Mouse (Mus musculus) heart, embryonic 14.5 days (tissue): ENCODE results near the gene Srsf7. TPM values are rescaled to one million over a fixed set of nuclear protein-coding genes. Genes with fewer than 3 reads are reported as not detected.
"Not testable (repeated sequence)": the region's sequence is repeated elsewhere in the genome, so short reads cannot be mapped to it uniquely, and the experiment has no call there.

Experiments
- ATAC-seq: fragments of 200-750 bp; cut with Nextera tagmentation; 2 replicates; pipeline ENCODE4 v1.8.0; 2017; ENCODE audit warnings: low read depth, moderate TSS enrichment; ENCODE audit not compliant: insufficient number of reproducible peaks, insufficient read depth, low FRiP score
- H3K27ac ChIP-seq, 2 experiments: fragments of 200-500 bp in 1 of 2; fragments of 300-500 bp in 1 of 2; sonication (generic) in 1 of 2; replicated peaks in 1 of 2; 2 replicates each; pipeline ENCODE4 v1.5.1; 2012 to 2014; ENCODE audit warnings: low read depth in 2 of 2, low read length in 2 of 2, control low read depth in 1 of 2, mild to moderate bottlenecking in 1 of 2, mixed read lengths in 1 of 2; ENCODE audit not compliant: control insufficient read depth in 1 of 2, insufficient read depth in 1 of 2
- H3K27me3 ChIP-seq: fragments of 300-500 bp; sonication (generic); 2 replicates; pipeline ENCODE4 v1.6.1; 2014; ENCODE audit warnings: mild to moderate bottlenecking, low read length, control low read depth; ENCODE audit not compliant: control insufficient read depth, insufficient read depth
- H3K36me3 ChIP-seq: fragments of 300-500 bp; sonication (generic); 2 replicates; pipeline ENCODE4 v1.6.1; 2014; ENCODE audit warnings: mild to moderate bottlenecking, control low read depth, low read length, mixed read lengths; ENCODE audit not compliant: control insufficient read depth, insufficient read depth
- H3K4me1 ChIP-seq, 2 experiments: fragments of 200-500 bp in 1 of 2; fragments of 300-500 bp in 1 of 2; sonication (generic) in 1 of 2; 2 replicates each; pipeline ENCODE4 v1.6.1; 2012 to 2014; ENCODE audit warnings: low read length in 2 of 2, control low read depth in 1 of 2, mixed read lengths in 1 of 2; ENCODE audit not compliant: control insufficient read depth in 2 of 2, insufficient read depth in 2 of 2
- H3K4me2 ChIP-seq: fragments of 300-500 bp; sonication (generic); 2 replicates; pipeline ENCODE4 v1.6.1; 2014; ENCODE audit warnings: mild to moderate bottlenecking, low read length
- H3K4me3 ChIP-seq, 2 experiments: fragments of 200-500 bp in 1 of 2; fragments of 300-500 bp in 1 of 2; sonication (generic) in 1 of 2; 2 replicates each; pipeline ENCODE4 v1.5.1; 2012 to 2014; ENCODE audit warnings: low read length in 2 of 2, mild to moderate bottlenecking in 2 of 2, control low read depth in 1 of 2, low read depth in 1 of 2, moderate library complexity in 1 of 2; ENCODE audit not compliant: control insufficient read depth in 1 of 2, insufficient read depth in 1 of 2
- H3K9ac ChIP-seq: fragments of 300-500 bp; sonication (generic); 2 replicates; pipeline ENCODE4 v1.6.1; 2014; ENCODE audit warnings: mild to moderate bottlenecking, low read length
- H3K9me3 ChIP-seq: fragments of 300-500 bp; sonication (generic); 2 replicates; pipeline ENCODE4 v1.6.1; 2016; ENCODE audit warnings: low read length, control low read depth; ENCODE audit not compliant: control insufficient read depth
- WGBS: fragments of 180-500 bp; shearing (Covaris S2); extraction: QIAGEN DNeasy Blood & Tissue Kit; methylation state at CpG from one replicate; pipeline ENCODE4 v1.1.7; 2014; 5-methylcytosine and 5-hydroxymethylcytosine counted together
- polyA plus RNA-seq: library from polyadenylated mRNA; unstranded; fragments of >200 nt; fragmentation: Nextera tagmentation; extraction: Ambion mirVana; gene quantifications from 2 replicates; pipeline ENCODE4 v1.2.1, GENCODE M21; 2014

Srsf7 gene
- polyA plus RNA-seq, 1 experiment from 2014 or later, result 275 TPM

- no peak for ATAC-seq
- Histone ChIP-seq H3K36me3 (peaks cover 5% of the 10 kb centered on the region; the same call in 1 of the 2 replicates), H3K27ac (peak overlapping the region; percentile 36 to 87; a peak in 3 of 4 replicates), H3K27me3 (no peaks in the 10 kb centered on the region), H3K4me3 (peak overlapping the region; percentile 57 to 71), H3K4me2 (peak overlapping the region; percentile 81), H3K9me3 (no peaks in the 10 kb centered on the region), H3K4me1 (peaks cover 0 to 3% of the 10 kb centered on the region in 2 experiments; a peak in 1 of 4 replicates), H3K9ac (peak overlapping the region; percentile 83)
- 5% methylated on average over 9 of the region's 9 CpGs for WGBS
These were observed 16.7 kb upstream of the Srsf7 start for GRCm38 (mm10) chr17:80223829-80224228.

- WGBS, result 50% methylated on average over 3 of the region's 3 CpGs
- H3K4me3 ChIP-seq, result no peak overlapping the region
These were observed 15.0 kb upstream of the Srsf7 start for GRCm38 (mm10) chr17:80221890-80222628.

GRCm38 (mm10) chr17:80221202-80221601 lies 14.1 kb upstream of the Srsf7 start:
- H3K4me3 ChIP-seq, result no peak overlapping the region
- 70% methylated on average over 9 of the region's 9 CpGs for WGBS
- H3K36me3 ChIP-seq, result no peaks in the 10 kb centered on the region
- peaks cover 0 to 3% of the 10 kb centered on the region in 2 experiments; a peak in 1 of 4 replicates for H3K4me1 ChIP-seq
- no peaks in the 10 kb centered on the region for H3K27me3 ChIP-seq
- no peak for ATAC-seq
- H3K27ac ChIP-seq, result no peak overlapping the region
- H3K4me2 ChIP-seq, result no peak overlapping the region
- H3K9ac ChIP-seq, result no peak overlapping the region
- no peaks in the 10 kb centered on the region for H3K9me3 ChIP-seq

More at GRCm38 (mm10) chr17:80221890-80222628, 15.0 kb upstream of the Srsf7 start:
- Histone ChIP-seq H3K36me3 (no peaks in the 10 kb centered on the region), H3K27me3 (no peaks in the 10 kb centered on the region), H3K9ac (no peak overlapping the region), H3K4me2 (no peak overlapping the region), H3K27ac (no peak overlapping the region), H3K9me3 (no peaks in the 10 kb centered on the region), H3K4me1 (peaks cover 0 to 3% of the 10 kb centered on the region in 2 experiments; a peak in 1 of 4 replicates)
- ATAC-seq, result no peak

GRCm38 (mm10) chr17:80220131-80220530 lies 13.0 kb upstream of the Srsf7 start:
- no peak for ATAC-seq
- H3K27ac ChIP-seq, result peak overlapping the region; percentile 12 to 45; a peak in 2 of 4 replicates
- 32% methylated on average over 2 of the region's 2 CpGs for WGBS

GRCm38 (mm10) chr17:80213998-80214397 lies 6.9 kb upstream of the Srsf7 start:
- H3K27me3 ChIP-seq, H3K9ac ChIP-seq, H3K4me2 ChIP-seq, H3K4me3 ChIP-seq, H3K9me3 ChIP-seq, H3K4me1 ChIP-seq, H3K27ac ChIP-seq, H3K36me3 ChIP-seq, ATAC-seq: not testable (repeated sequence)
- WGBS, result 90% methylated on average over 4 of the region's 4 CpGs

More at GRCm38 (mm10) chr17:80220131-80220530, 13.0 kb upstream of the Srsf7 start:
- H3K27me3 ChIP-seq, result no peaks in the 10 kb centered on the region
- H3K36me3 ChIP-seq, result no peaks in the 10 kb centered on the region
- no peaks in the 10 kb centered on the region for H3K9me3 ChIP-seq
- H3K9ac ChIP-seq, result peak overlapping the region; percentile 6; the same call in 1 of the 2 replicates
- peaks cover 0 to 3% of the 10 kb centered on the region in 2 experiments; a peak in 1 of 4 replicates for H3K4me1 ChIP-seq
- H3K4me3 ChIP-seq, result no peak overlapping the region
- H3K4me2 ChIP-seq, result 0 out of 2 replicates have a peak overlapping the region, but pooled peaks have one; percentile 8

- peak overlapping the region; percentile 83 to 93 for H3K4me3 ChIP-seq
- H3K4me2 ChIP-seq, result peak overlapping the region; percentile 87
- H3K4me1 ChIP-seq, result peaks cover 0 to 4% of the 10 kb centered on the region in 2 experiments; a peak in 1 of 4 replicates
- peaks cover 43% of the 10 kb centered on the region for H3K36me3 ChIP-seq
- H3K9me3 ChIP-seq, result no peaks in the 10 kb centered on the region
- H3K27ac ChIP-seq, result peak overlapping the region; percentile 96 to 99
- ATAC-seq, result peak; percentile 60
- peak overlapping the region; percentile 98 for H3K9ac ChIP-seq
- under 1% methylated on average over 36 of the region's 36 CpGs for WGBS
- H3K27me3 ChIP-seq, result no peaks in the 10 kb centered on the region
These were observed 821 bp downstream of the Srsf7 start for GRCm38 (mm10) chr17:80206301-80206670.

GRCm38 (mm10) chr17:80205657-80206056 lies 1.4 kb downstream of the Srsf7 start:
- peaks cover 50% of the 10 kb centered on the region for H3K36me3 ChIP-seq
- H3K4me3 ChIP-seq, result peak overlapping the region; percentile 83 to 93
- H3K4me2 ChIP-seq, result peak overlapping the region; percentile 87
- peak overlapping the region; percentile 98 for H3K9ac ChIP-seq
- H3K9me3 ChIP-seq, result no peaks in the 10 kb centered on the region
- H3K27me3 ChIP-seq, result no peaks in the 10 kb centered on the region
- peaks cover 0 to 4% of the 10 kb centered on the region in 2 experiments; a peak in 1 of 4 replicates for H3K4me1 ChIP-seq
- ATAC-seq, result no peak
- H3K27ac ChIP-seq, result peak overlapping the region in 1 of 2 experiments; percentile 99; a peak in 1 of 4 replicates
- WGBS, result 10% methylated on average over 5 of the region's 5 CpGs
